Mouse (Mus musculus): ENCODE measurements around the gene Gata2. TPM values are rescaled to one million over a fixed set of nuclear protein-coding genes. Genes with fewer than 3 reads are reported as not detected.

Gene Gata2
- 16.6 and 220 TPM in 2 replicates for polyA plus RNA-seq (2012; rRNA removed; ENCODE audit: low replicate concordance)

GRCm38 (mm10) chr6:88193433-88194052, at the start of gene Gata2:
Gene Gata2, plus strand, starts transcription at chr6:88193891.

DNA sequence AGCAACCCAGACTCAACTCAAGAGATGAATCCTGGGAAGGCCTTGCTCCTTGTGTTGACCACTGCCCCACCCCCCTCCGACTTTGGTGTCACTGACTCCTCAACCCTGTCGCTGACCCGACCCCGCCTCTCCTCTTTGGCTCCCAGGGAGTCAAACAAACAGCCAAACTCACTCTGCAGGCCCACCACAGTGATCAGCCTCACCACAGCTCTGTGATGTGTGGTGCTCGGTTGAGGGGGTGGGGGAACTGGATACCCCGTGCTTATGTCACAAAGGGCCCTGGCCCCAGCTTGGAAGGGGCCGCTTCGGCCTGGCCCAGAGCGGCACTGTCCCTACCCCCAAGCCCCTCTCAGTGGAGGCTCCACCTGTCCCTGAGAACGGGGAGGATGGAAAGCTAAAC, 28.3 kb downstream of the Gata2 start, which contains the start of gene Dnajb8:
Dnajb8 (plus strand) TSS at position 301 of the 400 bp plus-strand sequence.

Other genes with a start within 250 kb of the Gata2 start
- 10.7 and 20.5 TPM in 2 replicates for gene H1fx, start 212.3 kb upstream of the Gata2 start, polyA plus RNA-seq (2012; rRNA removed; ENCODE audit: low replicate concordance)
- 266 and 279 TPM in 2 replicates for gene Rab7, start 148.6 kb upstream of the Gata2 start, polyA plus RNA-seq (2012; rRNA removed; ENCODE audit: low replicate concordance)
- 97.4 and 252 TPM in 2 replicates for gene Rpn1, start 109.4 kb upstream of the Gata2 start, polyA plus RNA-seq (2012; rRNA removed; ENCODE audit: low replicate concordance)
- not detected in 2 replicates for gene Dnajb8, start 28.4 kb downstream of the Gata2 start, polyA plus RNA-seq (2012; rRNA removed; ENCODE audit: low replicate concordance)